Mouse (Mus musculus) ES-E14 (cell line): ENCODE measurements at regions not wholly inside any gene's neighbourhood (a gene's known extent, or its start where the extent isn't known, plus 50 kb on each side); places are given as distances from the start of the nearest gene placed in this dataset.

Experiments used
- CHD2 ChIP-seq: IDR thresholded peaks from 2 replicates; pipeline ENCODE4 v1.6.1; 2014; ENCODE audit warnings: mild to moderate bottlenecking, low read depth, low read length, inconsistent platforms
- ZC3H11A ChIP-seq: IDR thresholded peaks from 2 replicates; pipeline ENCODE4 v1.6.1; 2012; ENCODE audit warnings: low read depth, mild to moderate bottlenecking, inconsistent platforms, low read length, borderline replicate concordance
- ZNF384 ChIP-seq: IDR thresholded peaks from 2 replicates; pipeline ENCODE4 v1.6.1; 2012; ENCODE audit warnings: low read depth, low read length, inconsistent platforms

GRCm38 (mm10) chr3:23568806-23569205, 1492.4 kb downstream of the Tbl1xr1 start:
- no peak for TF ChIP-seq ZC3H11A
- no peak for TF ChIP-seq ZNF384
- TF ChIP-seq CHD2, result no peak
